ENCODE assay signal across 26 mouse cellular contexts in genomic region chr12:103060791-103061190, GRCm38 (mm10).
DNase-seq lines count a peak whose midpoint lies in the region; ATAC-seq and TF ChIP-seq lines count a peak whose summit lies in the region.
"Had no signal": no experiment of that assay in that cellular context is flagged by ENCODE, and none has a peak within 500 bp of the region (broad histone marks: within the 10 kb centered on the region; RNA-seq: fewer than 3 reads in every experiment).

No protein-coding gene starts in this region.

- no peak for TF ChIP-seq CTCF in CH12.LX (conservative IDR thresholded peaks at IDR 0.05 in 1 of 2, IDR thresholded peaks at IDR 0.05 in 1 of 2; ENCODE audit: low read depth in 2 of 2, low read length in 2 of 2)

- H3K4me1 ChIP-seq in heart, embryonic 10.5 days = 0 out of 2 replicates have a peak, but pooled peaks cover 6% of the 10 kb centered on the region
- H3K4me1 ChIP-seq in heart, embryonic 16.5 days (ENCODE audit: control insufficient read depth, insufficient read depth, low read length) = no peaks in the 10 kb centered on the region
- no peaks in the 10 kb centered on the region for H3K4me1 ChIP-seq in heart, embryonic 11.5 days (ENCODE audit: control insufficient read depth, insufficient read depth, low read length)
- peaks cover 0 to 3% of the 10 kb centered on the region in 2 experiments; a peak in 1 of 4 replicates for H3K4me1 ChIP-seq in CH12.LX (ENCODE audit: control insufficient read depth in 1 of 2, insufficient read depth in 2 of 2)
- 0 out of 2 replicates have a peak, but pooled peaks cover 2% of the 10 kb centered on the region for H3K4me1 ChIP-seq in kidney, embryonic 15.5 days
- H3K4me1 ChIP-seq: hindbrain, embryonic 13.5 days; neural tube, embryonic 12.5 days had no signal

- peak; percentile 4 for DNase-seq in heart, embryonic 10.5 days (ENCODE audit: low spot score)
- DNase-seq in heart, postnatal 36 days = no peak
- DNase-seq in CH12.LX (ENCODE audit: extremely low read depth) = no peak
- peak; percentile 25 for DNase-seq in fat pad, adult 2 months (ENCODE audit: extremely low read depth, low read depth, low spot score)
- DNase-seq: adrenal gland, postnatal 36 days; cerebellum, adult 2 months; cerebellum, postnatal 14 days; gastrocnemius, postnatal 14 days; kidney, adult 18-20 months; kidney, postnatal 36 days; liver; lung, adult 2 months; lung, postnatal 10 days; right cerebral cortex, adult 18-20 months; spleen, adult 18-20 months; thymus, postnatal 14 days had no signal

- no peak for TF ChIP-seq EP300 in CH12.LX (IDR thresholded peaks at IDR 0.05; ENCODE audit: low read length)

- no peaks in the 10 kb centered on the region for H3K27me3 ChIP-seq in heart, embryonic 10.5 days (ENCODE audit: insufficient read depth, poor library complexity, severe bottlenecking)
- no peaks in the 10 kb centered on the region for H3K27me3 ChIP-seq in heart, embryonic 16.5 days (ENCODE audit: control insufficient read depth, insufficient read depth, low read length)
- H3K27me3 ChIP-seq in heart, embryonic 11.5 days (ENCODE audit: control insufficient read depth, insufficient read depth, low read length) = no peaks in the 10 kb centered on the region
- no peaks in the 10 kb centered on the region for H3K27me3 ChIP-seq in CH12.LX (replicated peaks)
- no peaks in the 10 kb centered on the region for H3K27me3 ChIP-seq in kidney, embryonic 15.5 days
- H3K27me3 ChIP-seq: hindbrain, embryonic 13.5 days; neural tube, embryonic 12.5 days had no signal

- TF ChIP-seq RAD21 in CH12.LX (IDR thresholded peaks at IDR 0.05; ENCODE audit: low read depth, low read length) = no peak

- intact Hi-C loops in heart, postnatal 36 days (cut with DNase I) = no loop called here

- no peak overlapping the region for H3K9ac ChIP-seq in heart, embryonic 16.5 days (ENCODE audit: low read length)
- H3K9ac ChIP-seq in heart, embryonic 11.5 days (ENCODE audit: low read depth, low read length) = no peak overlapping the region
- H3K9ac ChIP-seq in CH12.LX (ENCODE audit: insufficient read depth, low read depth) = no peak overlapping the region
- H3K9ac ChIP-seq in kidney, embryonic 15.5 days = no peak overlapping the region
- H3K9ac ChIP-seq: hindbrain, embryonic 13.5 days; liver, embryonic 14.5 days; neural tube, embryonic 12.5 days had no signal

- H3K4me2 ChIP-seq in heart, embryonic 16.5 days (ENCODE audit: low read depth, low read length) = peak overlapping the region; percentile 44
- no peak overlapping the region for H3K4me2 ChIP-seq in heart, embryonic 11.5 days
- H3K4me2 ChIP-seq in CH12.LX (ENCODE audit: insufficient read depth, low read depth, poor library complexity, severe bottlenecking) = peak overlapping the region; percentile 62
- H3K4me2 ChIP-seq in kidney, embryonic 15.5 days = no peak overlapping the region
- H3K4me2 ChIP-seq: hindbrain, embryonic 13.5 days; neural tube, embryonic 12.5 days had no signal

- no peak overlapping the region for H3K27ac ChIP-seq in heart, embryonic 10.5 days
- no peak overlapping the region for H3K27ac ChIP-seq in heart, embryonic 16.5 days (ENCODE audit: low read length)
- H3K27ac ChIP-seq in heart, embryonic 11.5 days (ENCODE audit: low read depth, low read length) = no peak overlapping the region
- no peak overlapping the region for H3K27ac ChIP-seq in CH12.LX (ENCODE audit: insufficient read depth, low read depth)
- no peak overlapping the region for H3K27ac ChIP-seq in kidney, embryonic 15.5 days
- H3K27ac ChIP-seq: hindbrain, embryonic 13.5 days; liver, embryonic 14.5 days; macrophage; neural tube, embryonic 12.5 days had no signal

- WGBS in heart, embryonic 10.5 days = 87% methylated on average over 10 of the region's 10 CpGs
- WGBS in heart, embryonic 16.5 days = 72% methylated on average over 10 of the region's 10 CpGs
- WGBS in heart, embryonic 11.5 days (ENCODE audit: insufficient replicate concordance) = 83% methylated on average over 10 of the region's 10 CpGs
- 79% methylated on average over 10 of the region's 10 CpGs for WGBS in kidney, embryonic 15.5 days

- no peaks in the 10 kb centered on the region for H3K79me2 ChIP-seq in CH12.LX (replicated peaks; ENCODE audit: control insufficient read depth, extremely low read depth, insufficient read depth, poor library complexity, severe bottlenecking)

- H3K4me3 ChIP-seq in heart, embryonic 10.5 days = no peak overlapping the region
- peak overlapping the region; percentile 32 for H3K4me3 ChIP-seq in heart, embryonic 16.5 days (ENCODE audit: low read length)
- H3K4me3 ChIP-seq in heart, embryonic 11.5 days (ENCODE audit: low read depth, low read length) = no peak overlapping the region
- no peak overlapping the region for H3K4me3 ChIP-seq in CH12.LX (replicated peaks in 1 of 3; ENCODE audit: low read depth in 2 of 3, low read length in 2 of 3, poor library complexity in 1 of 3)
- H3K4me3 ChIP-seq in kidney, embryonic 15.5 days (replicated peaks) = no peak overlapping the region
- H3K4me3 ChIP-seq: hindbrain, embryonic 13.5 days; neural tube, embryonic 12.5 days had no signal

- no peak for TF ChIP-seq POLR2A in CH12.LX (IDR thresholded peaks at IDR 0.05; ENCODE audit: low read depth, low read length)

- dilution Hi-C loops in CH12.LX (cut with MboI; ENCODE audit: extremely low pct_ligation_motif_present, extremely low pct_unique_long_range_greater_than_20kb, low sequenced_read_pairs) = no loop called here

- ATAC-seq in heart, embryonic 16.5 days (replicated peaks; ENCODE audit: extremely low read depth, insufficient read depth, low FRiP score) = no peak
- ATAC-seq in heart, embryonic 11.5 days (replicated peaks; ENCODE audit: insufficient number of reproducible peaks, low FRiP score, low TSS enrichment) = no peak
- no peak for ATAC-seq in megakaryocyte progenitor cell, adult 5-6 weeks (replicated peaks; ENCODE audit: poor library complexity)
- ATAC-seq in kidney, embryonic 15.5 days (replicated peaks; ENCODE audit: low FRiP score) = no peak
- ATAC-seq: forebrain, embryonic 14.5 days; midbrain, embryonic 16.5 days had no signal

- H3K9me3 ChIP-seq in heart, embryonic 10.5 days = no peaks in the 10 kb centered on the region
- no peaks in the 10 kb centered on the region for H3K9me3 ChIP-seq in heart, embryonic 16.5 days (replicated peaks; ENCODE audit: control insufficient read depth, low read length)
- H3K9me3 ChIP-seq in heart, embryonic 11.5 days (replicated peaks; ENCODE audit: control insufficient read depth, low read length) = no peaks in the 10 kb centered on the region
- H3K9me3 ChIP-seq in CH12.LX (replicated peaks; ENCODE audit: low read length) = no peaks in the 10 kb centered on the region
- no peaks in the 10 kb centered on the region for H3K9me3 ChIP-seq in kidney, embryonic 15.5 days (replicated peaks)
- H3K9me3 ChIP-seq: hindbrain, embryonic 13.5 days; neural tube, embryonic 12.5 days had no signal

- in situ Hi-C loops in CH12.LX (cut with MboI; ENCODE audit: low pct_ligation_motif_present, low pct_unique_long_range_greater_than_20kb, low sequenced_read_pairs) = loop anchor here (10.0 to 25.0 kb wide), 2 partner anchors 173 to 316 kb away; partner anchors contain the start of genes Btbd7, Cox8c, Moap1 and Tmem251

- H3K36me3 ChIP-seq in heart, embryonic 10.5 days = no peaks in the 10 kb centered on the region
- H3K36me3 ChIP-seq in heart, embryonic 16.5 days (ENCODE audit: control insufficient read depth, insufficient read depth) = no peaks in the 10 kb centered on the region
- no peaks in the 10 kb centered on the region for H3K36me3 ChIP-seq in heart, embryonic 11.5 days (ENCODE audit: control insufficient read depth, insufficient read depth, low read length)
- H3K36me3 ChIP-seq in CH12.LX (replicated peaks in 1 of 2; ENCODE audit: control insufficient read depth in 1 of 2, insufficient read depth in 1 of 2, low read length in 1 of 2) = no peaks in the 10 kb centered on the region
- H3K36me3 ChIP-seq in kidney, embryonic 15.5 days = no peaks in the 10 kb centered on the region
- H3K36me3 ChIP-seq: neural tube, embryonic 12.5 days had no signal

TF ChIP-seq in CH12.LX, 34 proteins besides CTCF, POLR2A, EP300 and RAD21:
- no peak for TF ChIP-seq HCFC1 (IDR thresholded peaks at IDR 0.05; ENCODE audit: low read depth, low read length)
- TF ChIP-seq PAX5 (IDR thresholded peaks at IDR 0.05; ENCODE audit: low read length) = no peak
- no peak for TF ChIP-seq TBP (conservative IDR thresholded peaks at IDR 0.05; ENCODE audit: low read depth, low read length)
- TF ChIP-seq USF2 (conservative IDR thresholded peaks at IDR 0.05; ENCODE audit: low read depth, low read length) = no peak
- TF ChIP-seq GABPA (IDR thresholded peaks at IDR 0.05; ENCODE audit: insufficient replicate concordance, low read depth, low read length) = no peak
- TF ChIP-seq CHD2 (IDR thresholded peaks at IDR 0.05; ENCODE audit: low read length) = no peak
- TF ChIP-seq USF1 (IDR thresholded peaks at IDR 0.05; ENCODE audit: low read depth, low read length) = no peak
- no peak for TF ChIP-seq NELFE (IDR thresholded peaks at IDR 0.05; ENCODE audit: low read depth, low read length)

Comparison
In these comparisons a context has a peak if more than half of its experiments do, and no peak if none do; other contexts are left out.
1. DNase-seq: peak in heart, embryonic 10.5 days (single experiment) and fat pad, adult 2 months (single experiment); none in heart, postnatal 36 days (0 of 2) and CH12.LX (single experiment).
2. H3K4me2 ChIP-seq: peak in heart, embryonic 16.5 days (single experiment) and CH12.LX (single experiment); none in heart, embryonic 11.5 days (single experiment) and kidney, embryonic 15.5 days (single experiment).